Mouse (Mus musculus) stomach, adult 2 months (tissue): ENCODE results near the gene Cand1. TPM values are rescaled to one million over a fixed set of nuclear protein-coding genes. Genes with fewer than 3 reads are reported as not detected.

ENCODE experiments used
- polyA plus RNA-seq: library from polyadenylated mRNA; depleted of rRNA; stranded (reverse); fragments of >200 nt; gene quantifications from 2 replicates; pipeline ENCODE4 v1.2.3, GENCODE M21; 2012; rRNA removed

Cand1 gene
- 3.1 and 5.2 TPM in 2 replicates for polyA plus RNA-seq

GRCm38 (mm10) chr10:119239969-119240721 is at the start of gene Cand1:
Gene Cand1 (minus strand): TSS chr10:119240055.

Other genes starting within 250 kb of the Cand1 start
- gene Grip1, start 213.8 kb upstream of the Cand1 start, polyA plus RNA-seq: 0.19 and 0.25 TPM in 2 replicates